Mouse (Mus musculus) liver, postnatal 0 days (tissue): Measurements from ENCODE around the gene Tfcp2l1. TPM values are rescaled to one million over a fixed set of nuclear protein-coding genes. Genes with fewer than 3 reads are reported as not detected.

Experiments
- ATAC-seq: fragments of 200-750 bp; cut with Nextera tagmentation; 2 replicates; pipeline ENCODE4 v1.8.0; 2017; ENCODE audit warnings: mild to moderate bottlenecking, moderate library complexity
- DNase-seq: peaks from one replicate; pipeline ENCODE4 v3.0.0-alpha.2; 2016
- H3K27ac ChIP-seq: fragments of 300-500 bp; sonication (generic); 2 replicates; pipeline ENCODE4 v1.5.1; 2014; ENCODE audit warnings: antibody characterized with exemption, moderate library complexity, mild to moderate bottlenecking, low read depth
- H3K27me3 ChIP-seq: fragments of 300-500 bp; sonication (generic); 2 replicates; pipeline ENCODE4 v1.6.1; 2014; ENCODE audit warnings: low read length, control low read depth, mixed read lengths; ENCODE audit not compliant: insufficient read depth
- H3K36me3 ChIP-seq: fragments of 300-500 bp; sonication (generic); replicated peaks from 2 replicates; pipeline ENCODE4 v1.6.1; 2014; ENCODE audit warnings: mild to moderate bottlenecking, control low read depth, low read length, moderate library complexity, mixed read lengths; ENCODE audit not compliant: insufficient read depth
- H3K4me1 ChIP-seq: fragments of 300-500 bp; sonication (generic); 2 replicates; pipeline ENCODE4 v1.6.1; 2014; ENCODE audit warnings: antibody characterized with exemption, mild to moderate bottlenecking, control low read depth; ENCODE audit not compliant: insufficient read depth
- H3K4me2 ChIP-seq: fragments of 300-500 bp; sonication (generic); 2 replicates; pipeline ENCODE4 v1.6.1; 2014; ENCODE audit warnings: low read depth, mild to moderate bottlenecking, low read length, moderate library complexity, mixed read lengths
- H3K4me3 ChIP-seq: fragments of 300-500 bp; sonication (generic); 2 replicates; pipeline ENCODE4 v1.5.1; 2014; ENCODE audit warnings: low read depth, low read length
- H3K9ac ChIP-seq: fragments of 300-500 bp; sonication (generic); replicated peaks from 2 replicates; pipeline ENCODE4 v1.6.1; 2014; ENCODE audit warnings: mild to moderate bottlenecking, moderate library complexity
- H3K9me3 ChIP-seq: fragments of 300-500 bp; sonication (generic); 2 replicates; pipeline ENCODE4 v1.6.1; 2016; ENCODE audit warnings: mild to moderate bottlenecking, control low read depth, low read length, mixed read lengths
- CTCF ChIP-seq: sonication (generic); IDR thresholded peaks from 2 replicates; pipeline ENCODE4 v1.5.1; 2016; ENCODE audit warnings: antibody characterized with exemption, low read depth
- EP300 ChIP-seq: IDR thresholded peaks from 2 replicates; pipeline ENCODE4 v1.6.1; 2016; ENCODE audit warnings: antibody characterized with exemption, low read depth, mild to moderate bottlenecking
- WGBS: fragments of 180-500 bp; shearing (Covaris S2); extraction: QIAGEN DNeasy Blood & Tissue Kit; methylation state at CpG from one replicate; pipeline ENCODE4 v1.1.7; 2014; ENCODE audit not compliant: insufficient replicate concordance; 5-methylcytosine and 5-hydroxymethylcytosine counted together
- polyA plus RNA-seq: library from polyadenylated mRNA; unstranded; fragments of >200 nt; fragmentation: Nextera tagmentation; extraction: Ambion mirVana; gene quantifications from 2 replicates; pipeline ENCODE4 v1.2.1, GENCODE M21; 2015

Tfcp2l1 gene
- polyA plus RNA-seq, 1 experiment from 2014 or later, result 0.96 TPM

DNA sequence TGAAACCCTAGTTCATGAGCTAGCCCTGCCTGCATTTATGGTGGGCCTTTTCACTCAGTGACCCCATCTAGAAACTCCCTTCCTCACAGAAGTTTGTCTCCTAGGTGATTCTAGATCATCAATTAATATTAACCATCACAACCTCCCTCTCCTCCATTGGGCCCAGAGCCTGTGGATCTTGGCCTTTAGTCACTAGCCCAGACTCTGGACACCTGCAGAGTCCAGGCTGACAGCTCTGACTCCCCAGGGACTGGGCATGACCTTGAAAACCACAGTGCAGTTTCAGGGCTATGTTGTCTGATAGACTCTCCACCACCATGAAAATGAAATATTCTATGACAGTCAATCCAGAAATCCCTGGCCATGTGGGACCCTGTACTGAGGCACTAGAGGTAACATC lies 39.8 kb downstream of the Tfcp2l1 start:
- no peaks in the 10 kb centered on the region for H3K27me3 ChIP-seq
- no peak overlapping the region for H3K9ac ChIP-seq
- no peak for ATAC-seq
- DNase-seq, result no peak
- TF ChIP-seq EP300 (no peak), CTCF (no peak)
- H3K27ac ChIP-seq, result no peak overlapping the region
- H3K4me2 ChIP-seq, result no peak overlapping the region
- H3K4me1 ChIP-seq, result no peaks in the 10 kb centered on the region
- no peaks in the 10 kb centered on the region for H3K36me3 ChIP-seq
- H3K4me3 ChIP-seq, result no peak overlapping the region
- H3K9me3 ChIP-seq, result no peaks in the 10 kb centered on the region

- Histone ChIP-seq H3K4me2 (no peak overlapping the region), H3K36me3 (no peaks in the 10 kb centered on the region)
- WGBS, result 58% methylated on average over 8 of the region's 8 CpGs
These were observed 44.5 kb downstream of the Tfcp2l1 start for GRCm38 (mm10) chr1:118672196-118672595.

GRCm38 (mm10) chr1:118674176-118674575 lies 46.4 kb downstream of the Tfcp2l1 start:
- no peak for ATAC-seq
- H3K4me2 ChIP-seq, result no peak overlapping the region

More at GRCm38 (mm10) chr1:118672196-118672595, 44.5 kb downstream of the Tfcp2l1 start:
- H3K4me1 ChIP-seq, result no peaks in the 10 kb centered on the region
- H3K27ac ChIP-seq, result no peak overlapping the region
- no peak for ATAC-seq
- H3K9me3 ChIP-seq, result no peaks in the 10 kb centered on the region
- H3K4me3 ChIP-seq, result no peak overlapping the region
- H3K27me3 ChIP-seq, result no peaks in the 10 kb centered on the region
- H3K9ac ChIP-seq, result no peak overlapping the region
- no peak for TF ChIP-seq EP300
- no peak for TF ChIP-seq CTCF
- no peak for DNase-seq

DNA sequence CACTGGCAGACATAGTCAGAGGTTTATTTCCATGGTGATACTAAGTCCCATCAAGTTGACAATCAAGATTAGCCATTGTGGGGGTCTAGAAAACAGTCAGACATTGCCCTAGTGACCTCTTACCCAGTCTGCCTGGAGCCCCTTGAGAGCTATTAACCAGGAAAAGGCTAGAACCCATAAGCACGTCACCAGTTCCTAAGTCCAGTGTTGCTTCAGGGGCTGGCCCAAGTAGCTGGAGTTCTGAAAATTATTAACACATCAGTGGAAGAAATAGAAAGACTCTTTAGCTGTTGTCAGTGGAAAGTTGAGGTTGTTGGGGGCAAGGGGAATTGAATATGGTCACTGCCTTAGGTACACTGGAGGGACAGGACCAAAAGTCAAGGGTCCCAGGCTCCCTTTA lies 54.2 kb downstream of the Tfcp2l1 start:
- H3K4me3 ChIP-seq, result no peak overlapping the region
- WGBS, result 71% methylated on average over 1 of the region's 1 CpGs

More at GRCm38 (mm10) chr1:118674176-118674575, 46.4 kb downstream of the Tfcp2l1 start:
- DNase-seq, result no peak
- Histone ChIP-seq H3K9ac (no peak overlapping the region), H3K9me3 (no peaks in the 10 kb centered on the region), H3K4me1 (no peaks in the 10 kb centered on the region), H3K36me3 (no peaks in the 10 kb centered on the region), H3K27me3 (no peaks in the 10 kb centered on the region), H3K27ac (no peak overlapping the region), H3K4me3 (no peak overlapping the region)
- TF ChIP-seq CTCF (no peak), EP300 (no peak)
- WGBS, result 77% methylated on average over 4 of the region's 4 CpGs

DNA sequence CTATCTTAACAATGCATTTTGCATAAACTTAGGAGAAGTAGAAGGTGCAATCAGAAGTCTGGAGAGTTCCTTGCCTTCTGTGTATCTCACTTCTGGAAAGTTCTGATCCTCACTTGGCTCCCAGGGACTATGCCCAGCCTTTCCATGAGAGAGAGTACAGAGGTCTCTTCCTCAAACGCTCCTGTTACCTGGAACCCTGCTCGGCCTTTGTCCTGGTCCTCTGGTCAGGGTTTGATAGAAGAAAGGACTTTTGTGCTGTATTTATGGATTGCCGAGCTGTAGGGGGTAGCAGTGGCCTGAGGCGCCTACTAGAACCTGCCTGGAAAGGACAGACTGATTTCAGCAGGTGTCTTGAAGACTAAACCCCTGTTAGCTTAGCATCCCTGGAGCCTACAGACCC lies 55.9 kb downstream of the Tfcp2l1 start:
- H3K27me3 ChIP-seq, result no peaks in the 10 kb centered on the region
- H3K4me3 ChIP-seq, result no peak overlapping the region
- ATAC-seq (no peak), DNase-seq (no peak)
- no peaks in the 10 kb centered on the region; the same call in 1 of the 2 replicates for H3K4me1 ChIP-seq
- H3K9me3 ChIP-seq, result no peaks in the 10 kb centered on the region
- no peak overlapping the region for H3K27ac ChIP-seq
- H3K4me2 ChIP-seq, result no peak overlapping the region
- 58% methylated on average over 4 of the region's 4 CpGs for WGBS
- H3K36me3 ChIP-seq, result no peaks in the 10 kb centered on the region
- TF ChIP-seq EP300 (no peak), CTCF (no peak)
- no peak overlapping the region for H3K9ac ChIP-seq

More for the DNA sequence above, 54.2 kb downstream of the Tfcp2l1 start:
- no peaks in the 10 kb centered on the region for H3K9me3 ChIP-seq
- no peak for DNase-seq
- ATAC-seq, result peak; percentile 49; the same call in 1 of the 2 replicates
- no peaks in the 10 kb centered on the region; the same call in 1 of the 2 replicates for H3K4me1 ChIP-seq
- H3K9ac ChIP-seq, result no peak overlapping the region
- no peaks in the 10 kb centered on the region for H3K27me3 ChIP-seq
- no peak overlapping the region for H3K4me2 ChIP-seq
- H3K36me3 ChIP-seq, result no peaks in the 10 kb centered on the region
- no peak overlapping the region for H3K27ac ChIP-seq
- TF ChIP-seq EP300, result no peak
- no peak for TF ChIP-seq CTCF

GRCm38 (mm10) chr1:118687726-118688125 lies 60.0 kb downstream of the Tfcp2l1 start:
- H3K4me1 ChIP-seq, result no peaks in the 10 kb centered on the region
- 74% methylated on average over 10 of the region's 10 CpGs for WGBS
- no peak overlapping the region for H3K9ac ChIP-seq
- no peaks in the 10 kb centered on the region for H3K27me3 ChIP-seq
- TF ChIP-seq EP300 (no peak), CTCF (no peak)
- no peaks in the 10 kb centered on the region for H3K36me3 ChIP-seq
- no peak overlapping the region for H3K27ac ChIP-seq
- H3K4me2 ChIP-seq, result no peak overlapping the region
- DNase-seq (no peak), ATAC-seq (no peak)
- no peaks in the 10 kb centered on the region for H3K9me3 ChIP-seq
- no peak overlapping the region for H3K4me3 ChIP-seq

DNA sequence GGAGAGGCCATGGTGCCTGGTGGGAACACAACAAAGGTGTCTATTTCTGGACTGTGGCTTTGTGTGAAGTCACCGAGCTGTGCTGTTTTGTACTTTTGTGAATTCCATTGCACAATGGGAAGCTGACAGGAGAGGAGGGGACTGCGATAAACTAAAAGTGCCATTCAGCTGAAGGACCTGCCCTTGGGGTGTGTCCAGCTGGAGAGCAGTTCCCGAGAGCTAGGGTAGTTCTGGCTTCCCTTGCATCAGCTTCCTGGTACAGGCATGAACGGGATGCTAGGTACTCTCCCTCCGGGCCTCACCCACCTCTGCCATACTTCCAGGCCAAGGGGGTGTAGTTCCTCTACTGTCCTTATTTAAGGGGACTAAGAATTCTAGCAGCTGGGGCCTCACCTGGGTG lies 62.1 kb downstream of the Tfcp2l1 start:
- Histone ChIP-seq H3K4me3 (no peak overlapping the region), H3K36me3 (no peaks in the 10 kb centered on the region), H3K4me2 (no peak overlapping the region), H3K27ac (no peak overlapping the region), H3K27me3 (no peaks in the 10 kb centered on the region), H3K9ac (no peak overlapping the region), H3K4me1 (no peaks in the 10 kb centered on the region), H3K9me3 (no peaks in the 10 kb centered on the region)
- ATAC-seq, result peak; percentile 48
- TF ChIP-seq CTCF, result no peak
- TF ChIP-seq EP300, result no peak
- DNase-seq, result no peak
- 41% methylated on average over 5 of the region's 5 CpGs for WGBS
